Mouse (Mus musculus) lung, postnatal 10 days (tissue): ENCODE measurements around the gene Slc35d2.
"Not testable (repeated sequence)": the region's sequence is repeated elsewhere in the genome, so short reads cannot be mapped to it uniquely, and the experiment has no call there.

ENCODE experiments used
- DNase-seq: peaks from one replicate; pipeline ENCODE4 v3.0.0; 2021

Gene Slc35d2

GRCm38 (mm10) chr13:64108381-64108850 lies 20.8 kb downstream of the Slc35d2 start:
- DNase-seq: peak; percentile 33

- peak; percentile 36 for DNase-seq
Measured at GRCm38 (mm10) chr13:64107535-64107934, 21.6 kb downstream of the Slc35d2 start.

DNA sequence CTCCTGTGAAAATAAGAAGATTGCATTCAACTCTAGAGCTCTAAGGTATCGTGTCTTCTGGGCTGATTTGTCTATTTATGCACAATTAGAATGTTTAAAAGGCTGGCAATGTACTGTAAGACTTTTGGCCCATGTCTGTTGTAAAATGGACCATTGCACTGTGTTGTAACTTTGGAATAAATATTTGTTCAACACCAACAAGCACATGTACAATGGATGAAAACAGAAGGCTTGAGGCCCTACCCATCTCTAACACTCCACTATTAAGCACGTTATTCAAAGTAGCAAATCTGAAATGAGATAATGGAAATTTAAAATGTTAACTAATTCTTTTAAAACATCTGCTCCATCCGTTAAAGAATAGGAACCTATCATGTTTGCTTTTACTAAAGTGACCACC lies 22.1 kb downstream of the Slc35d2 start:
- no peak for DNase-seq

DNA sequence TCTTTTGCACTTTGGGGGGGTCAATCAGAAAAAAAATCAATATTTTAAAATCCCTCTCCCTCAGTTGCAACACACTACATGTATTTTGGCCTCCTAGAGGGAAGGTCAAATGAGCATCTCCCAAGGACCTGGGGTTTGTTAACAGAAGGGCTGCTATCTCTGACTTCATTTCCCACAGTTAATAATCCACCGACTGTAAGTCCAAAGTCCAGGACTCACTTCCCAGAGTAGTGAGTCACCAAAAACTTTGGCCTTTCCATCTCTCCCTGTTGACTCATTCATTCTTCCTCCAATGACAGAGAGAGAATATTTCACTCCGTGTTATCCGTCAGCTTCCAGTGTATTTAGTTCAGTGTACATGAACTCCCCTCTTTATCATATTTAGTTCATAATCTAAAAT lies 23.5 kb downstream of the Slc35d2 start:
- no peak for DNase-seq

- peak; percentile 64 for DNase-seq
Measured at GRCm38 (mm10) chr13:64100186-64100585, 29.0 kb downstream of the Slc35d2 start.

- peak; percentile 48 for DNase-seq
Measured at GRCm38 (mm10) chr13:64098992-64099391, 30.2 kb downstream of the Slc35d2 start.

- peak; percentile 87 for DNase-seq
Measured at GRCm38 (mm10) chr13:64093341-64093740, 35.8 kb downstream of the Slc35d2 start.

GRCm38 (mm10) chr13:64092752-64093151 lies 36.4 kb downstream of the Slc35d2 start:
- no peak for DNase-seq

GRCm38 (mm10) chr13:64092141-64092540 lies 37.0 kb downstream of the Slc35d2 start:
- DNase-seq: no peak

- DNase-seq: no peak
Measured at GRCm38 (mm10) chr13:64091006-64091405, 38.2 kb downstream of the Slc35d2 start.

- DNase-seq: no peak
Measured at GRCm38 (mm10) chr13:64090278-64090677, 38.9 kb downstream of the Slc35d2 start.

- DNase-seq: no peak
Measured at GRCm38 (mm10) chr13:64089130-64089529, 40.0 kb downstream of the Slc35d2 start, which contains the start of gene Hsd17b3. Gene Hsd17b3, minus strand, starts transcription at chr13:64089230.

GRCm38 (mm10) chr13:64088057-64088456 lies 41.1 kb downstream of the Slc35d2 start:
- DNase-seq: no peak

- DNase-seq: no peak
Measured at GRCm38 (mm10) chr13:64086036-64086435, 43.1 kb downstream of the Slc35d2 start.

DNA sequence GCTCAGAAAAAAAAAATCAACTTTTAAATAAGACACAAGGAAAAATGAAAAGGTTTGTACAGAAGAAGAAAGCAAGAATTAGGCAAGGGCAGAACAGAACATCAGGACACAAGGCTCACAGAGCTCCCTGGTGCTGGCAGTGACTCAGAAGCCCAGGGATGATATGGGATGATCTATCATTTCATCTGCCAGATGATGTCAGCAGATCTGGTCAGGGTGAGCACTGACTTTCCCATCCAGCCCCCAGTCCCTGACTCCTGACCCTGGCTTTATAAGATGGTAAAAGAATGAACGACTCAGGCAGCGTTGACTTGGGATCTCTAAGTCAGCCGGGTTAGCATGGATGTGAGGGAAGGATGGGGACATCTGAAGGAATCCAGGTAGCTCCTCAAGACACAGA lies 45.8 kb downstream of the Slc35d2 start:
- DNase-seq: no peak

- DNase-seq: peak; percentile 6
Measured at GRCm38 (mm10) chr13:64081012-64081919, 47.9 kb downstream of the Slc35d2 start.

DNA sequence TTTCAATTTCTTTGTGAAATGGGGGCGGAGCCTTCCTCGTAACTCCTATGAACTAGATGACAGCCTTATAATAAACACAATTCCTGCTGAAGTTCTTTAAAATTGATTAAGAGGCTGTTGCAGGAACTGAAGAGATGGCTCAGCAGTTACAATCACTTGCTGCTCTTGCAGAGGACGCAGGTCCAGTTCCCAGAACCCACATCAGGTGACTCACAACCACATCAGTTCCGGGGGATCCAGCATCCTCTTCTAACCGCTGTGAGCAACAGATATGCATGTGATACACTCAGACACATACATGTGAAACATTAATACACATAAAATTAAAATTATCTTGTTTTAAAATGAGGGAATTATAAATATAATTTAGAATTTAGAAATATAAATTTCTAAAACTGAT lies 51.6 kb downstream of the Slc35d2 start:
- DNase-seq: no peak

GRCm38 (mm10) chr13:64076074-64076473 lies 53.1 kb downstream of the Slc35d2 start:
- no peak for DNase-seq

DNA sequence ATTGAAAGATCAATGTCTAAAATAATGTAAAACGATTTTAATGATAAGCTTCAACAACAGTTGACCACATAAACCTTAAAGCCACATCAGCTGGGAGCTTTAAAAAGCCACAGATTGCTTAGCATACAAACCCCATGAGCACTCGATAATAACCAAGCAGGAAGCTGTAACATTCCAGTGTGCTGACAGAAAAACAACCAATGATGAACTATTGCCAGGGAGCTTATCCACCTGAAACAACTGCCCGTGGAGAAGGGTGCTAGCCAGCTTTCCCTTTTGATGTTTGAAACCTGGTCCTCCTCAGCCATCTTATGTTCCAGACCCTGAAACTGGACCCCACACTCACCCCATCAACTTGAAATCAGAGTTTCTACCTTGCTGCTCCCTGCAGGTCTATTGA lies 62.5 kb downstream of the Slc35d2 start:
- no peak for DNase-seq

DNA sequence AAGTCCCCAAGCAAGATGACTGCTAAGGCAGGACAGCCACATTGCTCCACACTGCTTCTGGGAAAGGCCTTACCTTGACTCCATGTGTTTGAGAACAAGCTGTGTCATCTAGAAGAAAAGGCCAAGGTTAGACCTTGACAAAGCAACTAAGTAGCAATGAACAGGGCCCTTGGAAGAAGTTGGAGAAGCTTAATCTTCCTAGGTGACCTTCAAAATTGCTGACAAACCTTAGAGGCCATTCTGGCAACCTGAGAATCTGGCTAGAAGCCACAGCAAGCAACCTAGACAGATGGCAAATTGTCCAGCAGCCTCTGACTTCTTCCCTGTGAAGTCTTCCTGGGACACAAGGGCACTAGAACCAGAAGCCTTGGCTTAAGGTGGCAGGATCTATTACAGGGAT lies 64.9 kb downstream of the Slc35d2 start:
- no peak for DNase-seq

GRCm38 (mm10) chr13:64060935-64061506 lies 68.1 kb downstream of the Slc35d2 start:
- DNase-seq: no peak

DNA sequence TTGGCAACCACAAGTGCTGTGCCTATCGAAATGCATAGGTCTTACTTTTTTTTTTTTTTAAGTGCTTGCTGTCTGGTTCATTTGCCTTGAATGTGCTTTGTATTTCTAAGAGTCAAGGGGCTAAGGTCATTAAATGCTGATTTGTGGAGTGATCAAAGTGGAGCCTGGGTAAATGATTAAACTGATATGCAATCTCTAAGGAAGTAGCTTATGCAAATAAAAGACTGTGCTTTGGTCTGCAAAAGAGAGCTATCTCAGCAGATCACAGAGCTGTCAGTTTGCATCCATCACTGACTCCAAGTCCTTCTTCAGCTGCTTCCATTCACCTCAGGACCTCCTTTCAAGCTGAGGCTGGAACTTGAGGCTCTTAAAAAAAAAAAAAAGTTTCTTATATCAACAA lies 75.2 kb downstream of the Slc35d2 start:
- no peak for DNase-seq

- DNase-seq: not testable (repeated sequence)
Measured at GRCm38 (mm10) chr13:64052281-64052680, 76.9 kb downstream of the Slc35d2 start.

DNA sequence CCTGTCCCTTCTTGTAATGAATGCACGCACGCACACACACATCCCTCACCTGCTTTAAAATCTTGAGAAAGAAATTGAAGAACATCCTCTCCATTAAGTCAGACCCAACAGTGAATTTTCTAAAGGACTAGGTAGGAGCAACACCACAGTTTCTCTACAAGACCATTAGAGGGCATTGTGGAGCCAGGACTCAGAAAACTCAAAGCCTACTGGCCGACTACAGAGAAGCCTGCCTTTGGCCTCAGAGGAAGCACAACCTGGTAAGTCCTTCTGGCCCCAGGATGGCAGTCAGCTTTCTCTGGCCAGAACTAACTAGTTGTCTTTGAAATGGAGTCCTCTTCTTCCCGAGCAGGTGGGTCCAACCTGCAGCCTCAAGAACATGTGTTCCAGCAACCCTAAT lies 78.3 kb downstream of the Slc35d2 start:
- peak; percentile 30 for DNase-seq
